Mouse (Mus musculus) thymus, adult 2 months (tissue): ENCODE results near the gene Ube2q2.

ENCODE experiments used
- CTCF ChIP-seq: fragments of 200-500 bp; IDR thresholded peaks from 2 replicates; pipeline ENCODE4 v1.5.1; 2012; ENCODE audit warnings: mild to moderate bottlenecking, control low read depth, low read length, moderate library complexity, borderline replicate concordance; ENCODE audit not compliant: control insufficient read depth, poor library complexity, insufficient read depth; ENCODE audit errors: extremely low read depth
- POLR2A ChIP-seq: fragments of 200-500 bp; IDR thresholded peaks from 2 replicates; pipeline ENCODE4 v1.6.1; 2012; ENCODE audit warnings: mild to moderate bottlenecking, low read length, control low read depth, moderate library complexity; ENCODE audit not compliant: control insufficient read depth, poor library complexity, insufficient read depth; ENCODE audit errors: extremely low read depth

DNA sequence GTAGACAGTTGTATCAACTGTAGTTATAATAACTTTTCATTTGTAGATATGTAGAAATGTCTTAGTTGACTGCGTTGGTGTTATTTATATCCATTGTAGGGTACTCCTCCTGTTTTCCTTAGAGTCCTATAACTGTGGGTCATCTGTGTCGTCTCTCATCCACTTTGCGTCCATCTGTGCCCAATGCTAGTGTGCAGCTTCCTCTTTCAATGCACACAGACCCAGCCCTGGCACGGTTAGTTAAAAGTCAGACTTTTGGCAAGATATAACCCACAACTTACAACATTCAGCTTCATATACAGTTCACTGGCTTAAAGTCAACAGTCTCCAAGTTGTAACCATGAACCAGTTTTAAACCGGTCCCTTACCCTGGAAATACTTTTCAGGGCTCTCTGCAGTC lies 83.5 kb downstream of the Ube2q2 start:
- no peak for TF ChIP-seq POLR2A
- TF ChIP-seq CTCF, result no peak
